Mouse (Mus musculus): ENCODE measurements around the gene Mt1. TPM values are rescaled to one million over a fixed set of nuclear protein-coding genes. Genes with fewer than 3 reads are reported as not detected.

Gene Mt1
- polyA plus RNA-seq, 1 experiment from 2014 or later: 34.9 TPM

DNA sequence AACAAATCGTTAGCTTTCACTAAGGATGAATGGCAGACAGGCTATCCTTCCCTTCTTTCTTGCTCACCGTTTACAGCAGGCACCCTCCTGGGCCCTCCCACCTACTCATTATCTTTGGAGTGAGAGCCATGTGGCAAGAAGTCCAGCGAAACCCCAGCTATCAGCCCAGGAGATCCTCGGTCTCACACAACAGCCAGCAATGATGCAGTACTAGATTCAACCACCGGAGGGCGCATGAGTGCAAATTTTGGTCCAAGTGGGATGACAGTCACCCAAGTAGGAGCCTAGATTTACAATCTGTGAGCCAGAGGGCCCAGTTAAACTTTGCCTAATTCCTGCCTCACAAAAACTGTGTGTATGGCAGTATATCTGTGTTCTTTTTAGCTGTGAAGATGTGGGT is 11.6 kb upstream of the Mt1 start:
- WGBS: 4% methylated on average over 6 of the region's 6 CpGs
- H3K4me2 ChIP-seq (ENCODE audit: low read length): no peak overlapping the region

DNA sequence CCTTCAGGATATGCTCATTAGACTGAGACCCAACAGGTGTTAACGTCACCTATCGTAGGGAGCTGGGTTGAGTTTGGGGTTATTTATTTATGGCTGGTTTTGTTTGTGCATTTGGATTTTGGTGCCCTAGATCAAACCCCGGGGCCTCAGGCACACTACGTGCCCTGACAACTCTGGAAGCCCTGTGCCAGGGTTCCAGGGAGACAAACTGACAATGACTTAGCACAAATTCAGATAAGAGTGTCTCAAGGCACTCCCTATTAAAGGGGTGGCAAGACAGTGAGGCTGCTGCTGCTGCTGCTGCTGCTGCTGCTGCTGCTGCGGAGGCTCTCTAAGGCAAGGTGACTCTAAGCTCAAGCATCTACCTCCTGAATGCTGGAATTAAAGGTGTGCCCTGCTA is 9.3 kb upstream of the Mt1 start:
- WGBS: 89% methylated on average over 5 of the region's 5 CpGs
- no peak overlapping the region for H3K9ac ChIP-seq (replicated peaks; ENCODE audit: low read length)
- DNase-seq (no peak), ATAC-seq (ENCODE audit: low FRiP score, low TSS enrichment) (no peak)
- H3K4me3 ChIP-seq (replicated peaks; ENCODE audit: low read depth, low read length): no peak overlapping the region
- H3K36me3 ChIP-seq (ENCODE audit: control insufficient read depth, insufficient read depth, low read length): no peaks in the 10 kb centered on the region
- H3K4me1 ChIP-seq (ENCODE audit: control insufficient read depth, insufficient read depth, low read length): peaks cover 19% of the 10 kb centered on the region; the same call in 1 of the 2 replicates
- H3K4me2 ChIP-seq (ENCODE audit: low read length): no peak overlapping the region
- H3K27ac ChIP-seq (replicated peaks; ENCODE audit: low read depth, low read length): no peak overlapping the region
- H3K9me3 ChIP-seq (ENCODE audit: control insufficient read depth, low read length): no peaks in the 10 kb centered on the region
- H3K27me3 ChIP-seq (ENCODE audit: control insufficient read depth, insufficient read depth, low read length): peaks cover 43% of the 10 kb centered on the region

More for the DNA sequence above, 11.6 kb upstream of the Mt1 start:
- no peaks in the 10 kb centered on the region for H3K9me3 ChIP-seq (ENCODE audit: control insufficient read depth, low read length)
- peaks cover 21% of the 10 kb centered on the region for H3K27me3 ChIP-seq (ENCODE audit: control insufficient read depth, insufficient read depth, low read length)
- H3K9ac ChIP-seq (replicated peaks; ENCODE audit: low read length): no peak overlapping the region; the same call in 1 of the 2 replicates
- H3K4me3 ChIP-seq (replicated peaks; ENCODE audit: low read depth, low read length): no peak overlapping the region
- no peaks in the 10 kb centered on the region for H3K36me3 ChIP-seq (ENCODE audit: control insufficient read depth, insufficient read depth, low read length)
- H3K27ac ChIP-seq (replicated peaks; ENCODE audit: low read depth, low read length): no peak overlapping the region
- H3K4me1 ChIP-seq (ENCODE audit: control insufficient read depth, insufficient read depth, low read length): peaks cover 8% of the 10 kb centered on the region; the same call in 1 of the 2 replicates
- DNase-seq: peak; percentile 93
- ATAC-seq (ENCODE audit: low FRiP score, low TSS enrichment): peak; percentile 46; the same call in 1 of the 2 replicates

DNA sequence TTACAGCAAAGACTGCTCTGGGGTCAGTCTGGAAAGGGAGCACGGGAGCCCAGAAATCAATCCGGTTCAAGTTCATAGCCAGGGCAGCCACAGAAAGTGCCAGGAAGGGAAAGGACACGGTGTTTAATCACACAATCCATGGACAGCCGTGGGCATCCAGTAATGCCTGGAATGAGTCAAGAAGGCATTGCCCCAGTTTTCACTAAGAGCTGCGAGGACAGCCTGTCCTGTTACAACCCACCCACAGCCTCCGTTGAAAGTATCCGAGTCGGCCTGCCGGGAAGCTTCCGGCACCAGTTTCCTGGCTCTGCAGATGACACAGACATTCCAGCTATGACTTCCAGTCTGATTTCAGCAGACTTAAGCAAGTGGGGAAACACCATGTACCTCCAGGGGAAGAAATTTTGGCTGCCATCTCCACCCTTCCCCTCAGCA is 7.5 kb upstream of the Mt1 start:
- Histone ChIP-seq H3K27ac (replicated peaks; ENCODE audit: low read depth, low read length) (no peak overlapping the region), H3K4me2 (ENCODE audit: low read length) (no peak overlapping the region; the same call in 1 of the 2 replicates), H3K9ac (replicated peaks; ENCODE audit: low read length) (no peak overlapping the region), H3K4me1 (ENCODE audit: control insufficient read depth, insufficient read depth, low read length) (peaks cover 19% of the 10 kb centered on the region; the same call in 1 of the 2 replicates), H3K27me3 (ENCODE audit: control insufficient read depth, insufficient read depth, low read length) (peaks cover 60% of the 10 kb centered on the region), H3K9me3 (ENCODE audit: control insufficient read depth, low read length) (no peaks in the 10 kb centered on the region), H3K4me3 (replicated peaks; ENCODE audit: low read depth, low read length) (no peak overlapping the region), H3K36me3 (ENCODE audit: control insufficient read depth, insufficient read depth, low read length) (no peaks in the 10 kb centered on the region)
- DNase-seq (peak; percentile 5), ATAC-seq (ENCODE audit: low FRiP score, low TSS enrichment) (no peak)
- WGBS: 48% methylated on average over 10 of the region's 10 CpGs

DNA sequence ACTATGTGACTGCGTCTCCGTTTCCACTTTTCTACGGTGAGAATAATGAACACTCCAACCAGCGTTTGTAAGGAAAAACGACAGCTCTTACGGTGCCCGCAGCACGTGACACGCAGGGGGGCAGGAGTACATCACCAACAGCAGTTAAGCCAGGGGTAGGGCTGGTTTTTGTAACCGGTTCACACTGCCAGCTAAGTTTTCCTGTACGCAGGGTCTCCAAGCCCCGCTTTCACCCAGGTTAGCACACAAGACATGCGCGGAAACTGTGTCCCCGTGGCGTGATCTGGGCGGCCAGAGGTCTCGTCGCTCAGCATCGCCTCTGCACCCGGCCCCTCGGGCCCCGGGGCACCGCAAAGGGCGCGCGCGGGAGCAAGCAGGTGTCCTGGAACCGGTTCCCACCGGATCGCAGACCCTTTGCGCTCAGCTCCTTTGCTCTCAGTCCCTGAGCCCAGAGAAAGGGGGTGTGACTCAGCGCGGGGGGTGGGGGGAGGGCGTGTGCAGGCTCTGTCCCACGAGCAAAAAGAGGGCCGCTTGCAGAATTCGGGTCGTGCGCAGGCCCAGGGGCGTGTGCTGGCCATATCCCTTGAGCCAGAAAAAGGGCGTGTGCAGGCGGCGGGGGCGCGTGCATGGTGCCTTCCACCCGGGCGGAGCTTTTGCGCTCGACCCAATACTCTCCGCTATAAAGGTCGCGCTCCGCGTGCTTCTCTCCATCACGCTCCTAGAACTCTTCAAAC is 6.6 kb upstream of the Mt1 start, which contains the start of gene Mt2:
Mt2 (plus strand) TSS at position 590 of the 734 bp plus-strand sequence.
- peaks cover 68% of the 10 kb centered on the region for H3K27me3 ChIP-seq (ENCODE audit: control insufficient read depth, insufficient read depth, low read length)
- WGBS: under 1% methylated on average over 56 of the region's 56 CpGs
- no peak within 1 kb of the TSS for H3K27ac ChIP-seq (replicated peaks; ENCODE audit: low read depth, low read length)

DNA sequence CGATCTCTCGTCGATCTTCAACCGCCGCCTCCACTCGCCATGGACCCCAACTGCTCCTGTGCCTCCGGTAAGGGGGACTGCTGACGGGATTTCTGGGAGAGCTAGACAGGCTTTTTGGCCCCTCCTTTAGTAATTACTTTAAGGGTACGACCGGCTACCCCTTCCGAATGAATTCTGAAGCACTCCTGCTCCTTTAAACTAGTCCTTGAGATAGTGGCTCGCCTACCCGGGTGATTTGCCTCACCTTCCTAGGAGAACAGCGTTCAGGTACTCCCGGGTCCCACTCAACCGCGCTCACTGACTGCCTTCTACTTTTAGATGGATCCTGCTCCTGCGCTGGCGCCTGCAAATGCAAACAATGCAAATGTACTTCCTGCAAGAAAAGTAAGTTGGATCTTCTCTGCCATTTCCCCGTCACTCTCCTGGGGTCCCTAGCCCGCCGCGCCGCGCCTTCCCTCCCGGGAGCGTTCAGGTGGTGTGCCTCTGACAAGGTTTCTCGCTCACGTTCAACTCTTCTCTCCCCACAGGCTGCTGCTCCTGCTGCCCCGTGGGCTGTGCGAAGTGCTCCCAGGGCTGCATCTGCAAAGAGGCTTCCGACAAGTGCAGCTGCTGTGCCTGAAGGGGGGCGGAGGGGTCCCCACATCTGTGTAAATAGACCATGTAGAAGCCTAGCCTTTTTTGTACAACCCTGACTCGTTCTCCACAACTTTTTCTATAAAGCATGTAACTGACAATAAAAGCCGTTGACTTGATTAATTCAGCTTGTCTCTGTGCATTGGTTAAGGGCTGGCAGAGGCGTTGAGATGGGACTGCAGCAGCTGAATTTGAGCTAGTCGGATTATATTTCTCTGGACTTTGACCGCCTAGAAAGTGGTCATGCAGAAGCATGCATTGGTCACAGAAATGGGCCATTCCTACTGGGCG is 5.8 kb upstream of the Mt1 start:
- peak overlapping the region; percentile 90 for H3K4me2 ChIP-seq (ENCODE audit: low read length)
- H3K9ac ChIP-seq (replicated peaks; ENCODE audit: low read length): peak overlapping the region; percentile 50; the same call in 1 of the 2 replicates
- ATAC-seq (ENCODE audit: low FRiP score, low TSS enrichment) (no peak), DNase-seq (peak; percentile 45)
- 2% methylated on average over 39 of the region's 39 CpGs for WGBS
- H3K27ac ChIP-seq (replicated peaks; ENCODE audit: low read depth, low read length): no peak overlapping the region
- H3K9me3 ChIP-seq (ENCODE audit: control insufficient read depth, low read length): no peaks in the 10 kb centered on the region
- H3K4me1 ChIP-seq (ENCODE audit: control insufficient read depth, insufficient read depth, low read length): peaks cover 19% of the 10 kb centered on the region; the same call in 1 of the 2 replicates
- peaks cover 75% of the 10 kb centered on the region for H3K27me3 ChIP-seq (ENCODE audit: control insufficient read depth, insufficient read depth, low read length)
- H3K4me3 ChIP-seq (replicated peaks; ENCODE audit: low read depth, low read length): peak overlapping the region; percentile 43
- no peaks in the 10 kb centered on the region for H3K36me3 ChIP-seq (ENCODE audit: control insufficient read depth, insufficient read depth, low read length)

More for the DNA sequence above, 6.6 kb upstream of the Mt1 start, which contains the start of gene Mt2:
- Histone ChIP-seq H3K9me3 (ENCODE audit: control insufficient read depth, low read length) (no peaks in the 10 kb centered on the region), H3K9ac (replicated peaks; ENCODE audit: low read length) (peak within 1 kb of the TSS; percentile 50; the same call in 1 of the 2 replicates), H3K36me3 (ENCODE audit: control insufficient read depth, insufficient read depth, low read length) (no peaks in the 10 kb centered on the region), H3K4me1 (ENCODE audit: control insufficient read depth, insufficient read depth, low read length) (peaks cover 19% of the 10 kb centered on the region; the same call in 1 of the 2 replicates), H3K4me3 (replicated peaks; ENCODE audit: low read depth, low read length) (peak within 1 kb of the TSS; percentile 43), H3K4me2 (ENCODE audit: low read length) (peak within 1 kb of the TSS; percentile 90)
- ATAC-seq (ENCODE audit: low FRiP score, low TSS enrichment): 0 out of 2 replicates have a peak, but pooled peaks have one; percentile 27
- DNase-seq: peak; percentile 61

DNA sequence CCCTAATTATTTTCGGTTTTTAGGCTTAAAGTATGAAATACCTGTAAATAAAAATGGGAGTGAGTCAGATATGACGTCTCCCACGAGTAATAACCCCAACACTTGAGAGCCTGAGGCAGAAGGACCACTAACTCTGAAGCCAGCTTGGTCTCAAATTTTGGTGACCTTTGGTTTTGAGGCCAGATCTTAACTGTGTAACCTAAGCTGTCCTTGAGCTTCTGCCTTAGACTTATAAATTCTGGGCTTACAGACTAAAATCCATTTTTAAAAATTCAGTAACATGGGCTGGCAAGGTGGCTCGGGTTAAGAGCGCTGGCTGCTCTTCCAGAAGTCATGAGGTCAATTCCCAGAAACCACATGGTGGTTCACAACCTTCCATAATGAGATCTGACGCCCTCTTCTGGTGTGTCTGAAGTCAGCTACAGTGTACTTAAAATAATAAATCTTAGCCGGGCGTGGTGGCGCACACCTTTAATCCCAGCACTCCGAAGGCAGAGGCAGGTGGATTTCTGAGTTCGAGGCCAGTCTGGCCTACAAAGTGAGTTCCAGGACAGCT is 5.0 kb upstream of the Mt1 start:
- H3K9me3 ChIP-seq (ENCODE audit: control insufficient read depth, low read length): no peaks in the 10 kb centered on the region
- DNase-seq: no peak
- H3K4me1 ChIP-seq (ENCODE audit: control insufficient read depth, insufficient read depth, low read length): peaks cover 20% of the 10 kb centered on the region
- no peak overlapping the region for H3K4me2 ChIP-seq (ENCODE audit: low read length)
- WGBS: 45% methylated on average over 11 of the region's 11 CpGs
- H3K4me3 ChIP-seq (replicated peaks; ENCODE audit: low read depth, low read length): no peak overlapping the region
- H3K36me3 ChIP-seq (ENCODE audit: control insufficient read depth, insufficient read depth, low read length): no peaks in the 10 kb centered on the region
- no peak for ATAC-seq (ENCODE audit: low FRiP score, low TSS enrichment)
- H3K27ac ChIP-seq (replicated peaks; ENCODE audit: low read depth, low read length): no peak overlapping the region
- H3K27me3 ChIP-seq (ENCODE audit: control insufficient read depth, insufficient read depth, low read length): peaks cover 84% of the 10 kb centered on the region
- no peak overlapping the region for H3K9ac ChIP-seq (replicated peaks; ENCODE audit: low read length)

DNA sequence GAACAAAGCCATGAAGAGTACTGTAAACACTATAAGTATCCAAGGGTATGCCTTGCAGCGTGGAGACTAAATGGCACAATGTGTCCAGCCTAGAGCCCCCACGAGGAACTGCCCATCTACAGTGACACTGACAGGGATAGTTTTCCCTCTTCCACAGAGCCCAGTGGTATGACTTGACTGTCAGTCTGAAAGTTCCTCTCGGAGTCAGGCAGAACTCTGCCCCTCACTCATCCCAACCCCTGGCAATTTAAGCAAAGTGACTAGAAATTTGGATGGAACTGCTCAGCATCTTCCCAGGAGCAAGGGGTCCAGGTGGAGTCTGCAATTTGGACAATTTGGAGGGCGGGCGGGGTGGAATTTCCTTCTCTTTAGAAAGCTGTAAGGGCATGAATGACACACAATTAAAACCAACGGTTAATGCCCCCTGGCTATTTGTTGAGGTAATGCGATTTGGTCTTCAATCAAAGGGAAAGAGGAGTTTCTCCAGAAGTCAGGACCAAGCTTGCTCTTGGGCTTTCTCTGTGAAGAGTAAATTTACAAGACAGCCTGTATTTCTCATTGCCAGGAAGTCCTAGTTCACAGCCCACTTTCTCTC is 4.2 kb upstream of the Mt1 start:
- 23% methylated on average over 7 of the region's 7 CpGs for WGBS
- Histone ChIP-seq H3K4me2 (ENCODE audit: low read length) (no peak overlapping the region), H3K4me3 (replicated peaks; ENCODE audit: low read depth, low read length) (no peak overlapping the region), H3K36me3 (ENCODE audit: control insufficient read depth, insufficient read depth, low read length) (no peaks in the 10 kb centered on the region), H3K4me1 (ENCODE audit: control insufficient read depth, insufficient read depth, low read length) (peaks cover 28% of the 10 kb centered on the region), H3K9ac (replicated peaks; ENCODE audit: low read length) (no peak overlapping the region), H3K27me3 (ENCODE audit: control insufficient read depth, insufficient read depth, low read length) (peaks cover 91% of the 10 kb centered on the region), H3K27ac (replicated peaks; ENCODE audit: low read depth, low read length) (no peak overlapping the region), H3K9me3 (ENCODE audit: control insufficient read depth, low read length) (no peaks in the 10 kb centered on the region)
- no peak for ATAC-seq (ENCODE audit: low FRiP score, low TSS enrichment)
- DNase-seq: no peak
